Mouse (Mus musculus): Measurements from ENCODE around the gene Repin1. TPM values are rescaled to one million over a fixed set of nuclear protein-coding genes. Genes with fewer than 3 reads are reported as not detected.

Repin1 gene
- polyA plus RNA-seq, 1 experiment from 2014 or later = 34.1 TPM

DNA sequence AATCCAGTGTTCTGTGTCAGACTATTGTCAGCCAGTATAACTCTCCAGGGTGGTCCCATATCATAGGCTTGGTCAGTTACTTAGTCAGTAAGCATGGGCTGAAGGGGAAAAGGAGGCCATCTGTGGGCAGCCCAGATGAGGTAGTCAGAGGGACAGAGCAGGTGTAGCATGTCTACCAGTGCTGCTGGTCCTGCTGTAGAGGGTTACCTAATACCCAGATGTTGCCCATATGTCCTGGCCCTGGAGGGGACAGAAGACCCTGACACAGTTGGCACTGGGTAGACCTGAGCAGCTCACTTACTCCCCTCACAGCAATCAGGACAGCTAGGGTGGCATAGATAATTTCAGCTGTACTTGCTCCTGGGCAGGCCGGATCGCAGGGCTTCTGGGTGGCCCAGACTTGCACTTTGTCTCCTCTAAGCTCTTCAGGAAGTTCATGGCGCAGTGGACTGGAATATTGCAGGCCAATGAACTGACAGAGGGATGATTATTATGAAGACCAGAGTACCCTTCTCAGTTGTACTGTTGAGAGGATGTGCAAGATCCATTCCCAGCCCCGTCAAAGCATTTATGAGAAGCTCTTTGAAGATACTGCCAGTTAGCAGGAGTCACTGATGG, 27.9 kb upstream of the Repin1 start:
- Histone ChIP-seq H3K4me3 (no peak overlapping the region), H3K9me3 (peaks cover 4% of the 10 kb centered on the region; the same call in 1 of the 2 replicates), H3K27me3 (no peaks in the 10 kb centered on the region), H3K27ac (0 out of 2 replicates have a peak overlapping the region, but pooled peaks have one; percentile 22), H3K36me3 (peaks cover 38% of the 10 kb centered on the region), H3K4me2 (replicated peaks) (no peak overlapping the region), H3K4me1 (peaks cover 24% of the 10 kb centered on the region), H3K9ac (no peak overlapping the region)
- no peak for ATAC-seq (ENCODE audit: low FRiP score, low read depth)
- WGBS = 80% methylated on average over 4 of the region's 4 CpGs

DNA sequence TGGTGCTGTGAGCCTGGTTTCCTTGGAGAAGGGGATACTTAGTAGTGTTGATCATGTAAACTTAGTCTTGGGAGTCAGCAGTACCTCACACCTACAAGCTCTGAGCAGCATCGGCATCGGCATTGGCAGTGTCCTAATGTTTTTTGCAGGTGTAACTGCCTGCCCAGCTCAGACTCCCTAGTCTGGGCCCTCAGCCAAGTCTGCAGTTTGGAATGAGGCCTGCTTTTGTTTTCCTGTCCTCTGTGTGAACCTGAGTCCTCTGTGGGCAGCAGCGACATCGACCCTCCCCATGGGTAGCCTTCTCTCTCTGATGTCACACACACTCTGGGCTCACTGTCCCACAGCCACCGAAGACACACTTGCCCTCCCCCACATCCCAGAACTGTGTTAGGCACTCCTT, 27.4 kb upstream of the Repin1 start:
- peak; percentile 78 for ATAC-seq (ENCODE audit: low FRiP score, low read depth)
- Histone ChIP-seq H3K4me1 (peaks cover 24% of the 10 kb centered on the region), H3K9me3 (peaks cover 4% of the 10 kb centered on the region; the same call in 1 of the 2 replicates), H3K27me3 (no peaks in the 10 kb centered on the region), H3K4me3 (no peak overlapping the region), H3K9ac (no peak overlapping the region; the same call in 1 of the 2 replicates), H3K4me2 (replicated peaks) (no peak overlapping the region), H3K36me3 (peaks cover 38% of the 10 kb centered on the region), H3K27ac (0 out of 2 replicates have a peak overlapping the region, but pooled peaks have one; percentile 22)
- 35% methylated on average over 5 of the region's 5 CpGs for WGBS

DNA sequence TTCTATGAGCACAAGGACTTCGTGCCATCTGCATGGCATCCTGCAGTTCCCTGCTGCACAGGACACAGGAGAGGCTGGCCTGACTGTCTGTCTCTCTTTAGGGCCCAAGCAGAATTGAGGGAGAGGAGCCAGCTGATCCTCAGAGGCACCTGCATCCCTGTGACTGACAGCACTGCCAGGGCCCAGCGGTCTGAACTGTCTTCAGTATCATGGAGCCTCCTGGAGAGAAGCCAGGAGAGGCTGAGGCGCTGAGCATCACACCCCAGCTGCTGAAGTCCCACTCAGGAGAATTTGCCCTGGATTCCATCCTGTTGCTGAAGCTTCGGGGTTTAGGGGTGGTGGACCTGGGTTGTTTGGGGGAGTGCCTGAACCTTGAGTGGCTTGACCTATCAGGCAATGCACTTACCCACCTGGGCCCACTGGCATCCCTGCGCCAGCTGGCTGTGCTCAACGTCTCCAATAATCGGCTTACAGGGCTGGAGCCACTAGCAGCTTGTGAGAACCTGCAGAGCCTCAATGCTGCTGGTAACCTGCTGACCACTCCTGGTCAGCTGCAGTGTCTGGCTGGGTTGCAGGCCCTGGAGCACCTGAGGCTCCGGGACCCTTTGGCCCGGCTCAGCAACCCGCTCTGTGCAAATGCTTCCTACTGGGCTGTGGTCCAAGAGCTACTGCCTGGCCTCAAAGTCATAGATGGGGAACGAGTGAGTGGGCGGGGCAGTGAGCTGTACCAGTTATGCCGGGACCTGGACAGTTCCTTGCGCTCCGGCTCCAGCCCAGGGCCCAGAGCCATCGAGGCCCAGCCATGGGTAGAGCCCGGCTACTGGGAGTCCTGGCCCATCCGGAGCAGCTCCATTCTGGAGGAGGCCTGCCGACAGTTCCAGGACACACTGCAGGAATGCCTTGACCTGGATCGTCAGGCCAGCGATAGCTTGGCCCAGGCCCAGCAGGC, 25.4 kb upstream of the Repin1 start:
- 81% methylated on average over 21 of the region's 21 CpGs for WGBS
- no peak for ATAC-seq (ENCODE audit: low FRiP score, low read depth)
- Histone ChIP-seq H3K9ac (no peak overlapping the region), H3K4me3 (no peak overlapping the region), H3K27ac (no peak overlapping the region), H3K36me3 (peaks cover 38% of the 10 kb centered on the region), H3K4me1 (peaks cover 38% of the 10 kb centered on the region), H3K27me3 (no peaks in the 10 kb centered on the region), H3K9me3 (peaks cover 4% of the 10 kb centered on the region; the same call in 1 of the 2 replicates), H3K4me2 (replicated peaks) (no peak overlapping the region)

DNA sequence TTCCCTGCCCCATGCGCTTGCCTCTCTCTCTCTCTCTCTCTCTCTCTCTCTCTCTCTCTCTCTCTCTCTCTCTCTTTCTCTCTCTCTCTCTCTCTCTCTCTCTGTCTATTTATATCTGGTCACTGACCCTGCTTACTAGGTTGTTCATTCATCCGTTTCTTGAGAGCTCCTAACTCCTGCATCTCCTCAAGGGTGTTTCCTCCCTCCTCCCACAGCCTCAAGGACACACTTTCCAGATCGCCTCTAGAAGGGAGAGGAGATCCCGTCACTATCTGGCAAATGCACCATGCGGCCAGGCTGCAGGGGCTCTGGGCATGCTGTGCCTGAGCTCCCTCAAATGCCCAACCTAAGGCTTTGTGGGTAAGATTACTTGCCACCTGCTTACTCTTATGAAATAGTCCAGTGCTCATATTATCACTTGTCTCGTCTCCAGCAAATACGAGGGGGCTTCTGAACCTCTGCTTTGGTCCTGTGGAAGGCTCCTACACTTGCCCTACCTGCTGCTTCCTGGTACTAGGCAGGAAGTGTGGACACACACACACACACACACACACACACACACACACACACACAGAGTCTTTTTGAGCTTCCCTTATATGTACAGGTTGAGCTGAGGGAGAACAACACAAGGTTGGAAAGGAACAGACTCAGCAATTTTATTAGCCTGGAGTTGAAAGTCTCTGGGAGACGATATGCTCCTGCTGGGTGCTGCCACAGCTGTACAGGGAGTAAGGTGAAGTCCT, 24.4 kb upstream of the Repin1 start:
- Histone ChIP-seq H3K36me3 (peaks cover 30% of the 10 kb centered on the region), H3K4me3 (no peak overlapping the region), H3K4me1 (peaks cover 39% of the 10 kb centered on the region), H3K9me3 (peaks cover 4% of the 10 kb centered on the region; the same call in 1 of the 2 replicates), H3K27ac (no peak overlapping the region), H3K9ac (no peak overlapping the region), H3K27me3 (no peaks in the 10 kb centered on the region), H3K4me2 (replicated peaks) (no peak overlapping the region)
- ATAC-seq (ENCODE audit: low FRiP score, low read depth) = no peak
- WGBS = 90% methylated on average over 7 of the region's 8 CpGs

DNA sequence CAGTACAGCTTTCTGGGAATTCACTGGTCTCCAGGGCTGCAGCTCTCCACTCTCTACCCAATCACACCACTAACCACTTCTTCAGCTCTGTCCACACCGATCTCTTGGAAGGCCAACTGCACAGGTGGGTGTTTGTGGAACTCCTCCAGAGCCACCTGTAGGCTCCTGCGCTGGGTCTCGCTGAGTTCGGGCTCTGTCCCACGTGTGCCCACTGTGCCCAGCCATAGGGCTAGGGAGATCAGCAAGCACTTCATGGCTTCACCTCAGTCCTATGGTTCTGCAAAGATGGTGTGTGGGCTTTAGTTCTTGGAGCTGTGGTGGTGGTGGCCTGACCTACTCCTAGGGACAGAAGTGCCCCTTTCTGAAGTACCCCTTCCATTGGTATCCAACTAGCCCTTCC, 21.7 kb upstream of the Repin1 start:
- Histone ChIP-seq H3K4me1 (peaks cover 25% of the 10 kb centered on the region), H3K27me3 (no peaks in the 10 kb centered on the region), H3K36me3 (peaks cover 21% of the 10 kb centered on the region), H3K27ac (peak overlapping the region; percentile 44; the same call in 1 of the 2 replicates), H3K9ac (no peak overlapping the region), H3K4me3 (no peak overlapping the region), H3K9me3 (peaks cover 4% of the 10 kb centered on the region; the same call in 1 of the 2 replicates), H3K4me2 (replicated peaks) (peak overlapping the region; percentile 16; the same call in 1 of the 2 replicates)
- WGBS = 91% methylated on average over 5 of the region's 5 CpGs
- ATAC-seq (ENCODE audit: low FRiP score, low read depth) = no peak

DNA sequence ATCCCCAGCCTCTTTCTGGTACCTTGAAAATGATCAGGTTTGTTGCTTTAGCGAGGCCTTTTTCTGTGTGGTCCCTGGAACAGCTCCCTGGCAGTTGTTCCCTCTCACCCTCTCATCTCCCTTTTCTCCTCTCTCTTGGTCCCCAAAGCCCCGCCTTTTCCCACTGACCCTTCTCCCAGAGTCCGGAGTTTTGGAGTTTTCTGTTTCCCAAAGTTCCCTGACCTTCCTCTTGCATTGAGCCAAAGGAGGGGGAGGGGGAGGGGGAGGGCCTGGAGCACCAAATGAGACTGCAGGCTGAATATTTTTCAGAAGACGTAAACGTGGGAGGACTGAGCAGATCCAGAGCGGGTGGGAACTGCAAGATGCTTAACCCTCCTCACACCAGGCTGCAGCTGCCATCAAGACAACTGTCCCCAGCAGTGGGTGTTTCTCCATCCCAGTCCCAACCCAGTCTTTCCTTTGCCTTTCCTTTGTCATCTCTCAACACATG, 21.1 kb upstream of the Repin1 start, which contains the start of gene Rarres2:
Gene Rarres2, minus strand, starts transcription at position 218 of the 490 bp plus-strand sequence.
- Histone ChIP-seq H3K27me3 (no peaks in the 10 kb centered on the region), H3K9me3 (peaks cover 4% of the 10 kb centered on the region; the same call in 1 of the 2 replicates), H3K4me1 (peaks cover 25% of the 10 kb centered on the region), H3K4me2 (replicated peaks) (peak within 1 kb of the TSS; percentile 16; the same call in 1 of the 2 replicates), H3K36me3 (peaks cover 21% of the 10 kb centered on the region), H3K9ac (no peak within 1 kb of the TSS), H3K4me3 (peak within 1 kb of the TSS; percentile 3; the same call in 1 of the 2 replicates), H3K27ac (peak within 1 kb of the TSS; percentile 44; the same call in 1 of the 2 replicates)
- WGBS = 17% methylated on average over 6 of the region's 6 CpGs
- ATAC-seq (ENCODE audit: low FRiP score, low read depth) = 0 out of 2 replicates have a peak, but pooled peaks have one; percentile 64

DNA sequence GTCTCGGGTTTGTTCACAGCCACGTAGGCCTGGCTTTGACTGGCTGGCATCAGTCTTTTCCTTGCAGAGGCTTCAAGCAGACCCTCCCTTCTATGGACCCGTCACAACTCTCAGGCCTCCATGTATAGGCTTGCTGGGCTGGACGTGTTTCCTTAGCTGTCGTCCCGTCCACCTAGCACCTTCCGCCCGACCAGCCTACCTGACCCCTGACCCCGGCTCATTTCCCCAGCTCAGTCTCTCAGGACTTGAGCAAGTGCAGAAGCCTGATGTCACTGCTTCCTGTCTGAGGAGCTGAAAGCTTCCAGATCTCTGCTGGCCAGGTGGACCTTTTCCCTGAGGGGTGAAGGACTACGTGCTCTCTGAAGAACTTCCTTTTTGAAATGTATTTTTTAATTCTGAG, 20.4 kb upstream of the Repin1 start:
- no peak for ATAC-seq (ENCODE audit: low FRiP score, low read depth)
- Histone ChIP-seq H3K9ac (no peak overlapping the region), H3K27ac (0 out of 2 replicates have a peak overlapping the region, but pooled peaks have one; percentile 28), H3K36me3 (peaks cover 17% of the 10 kb centered on the region), H3K4me1 (peaks cover 20% of the 10 kb centered on the region), H3K4me2 (replicated peaks) (no peak overlapping the region), H3K4me3 (no peak overlapping the region), H3K9me3 (peaks cover 4% of the 10 kb centered on the region; the same call in 1 of the 2 replicates), H3K27me3 (no peaks in the 10 kb centered on the region)
- WGBS = 18% methylated on average over 10 of the region's 10 CpGs

DNA sequence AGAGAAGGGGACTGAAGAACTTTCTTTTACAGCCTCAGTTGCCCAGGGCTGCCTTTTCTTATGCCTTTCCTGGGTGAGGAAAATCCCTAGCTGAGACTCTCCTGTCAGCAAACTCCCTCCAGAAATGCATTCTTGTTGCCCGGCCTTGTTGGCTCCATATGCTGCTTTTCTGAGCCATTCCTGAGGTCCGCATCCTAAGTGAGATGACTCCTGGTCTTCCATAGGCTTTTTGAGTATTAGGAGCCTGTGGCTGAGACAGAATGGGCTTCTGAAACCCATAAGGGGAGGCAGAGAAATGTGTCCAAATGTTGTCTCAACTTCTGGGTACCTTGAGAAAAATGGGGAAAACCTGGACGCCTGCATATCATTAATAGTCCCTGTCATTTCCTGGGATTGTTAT, 19.7 kb upstream of the Repin1 start:
- Histone ChIP-seq H3K4me1 (peaks cover 15% of the 10 kb centered on the region), H3K36me3 (peaks cover 12% of the 10 kb centered on the region), H3K4me3 (no peak overlapping the region), H3K27me3 (no peaks in the 10 kb centered on the region), H3K9me3 (peaks cover 4% of the 10 kb centered on the region; the same call in 1 of the 2 replicates), H3K9ac (no peak overlapping the region), H3K4me2 (replicated peaks) (no peak overlapping the region), H3K27ac (no peak overlapping the region)
- 61% methylated on average over 3 of the region's 3 CpGs for WGBS
- ATAC-seq (ENCODE audit: low FRiP score, low read depth) = no peak

DNA sequence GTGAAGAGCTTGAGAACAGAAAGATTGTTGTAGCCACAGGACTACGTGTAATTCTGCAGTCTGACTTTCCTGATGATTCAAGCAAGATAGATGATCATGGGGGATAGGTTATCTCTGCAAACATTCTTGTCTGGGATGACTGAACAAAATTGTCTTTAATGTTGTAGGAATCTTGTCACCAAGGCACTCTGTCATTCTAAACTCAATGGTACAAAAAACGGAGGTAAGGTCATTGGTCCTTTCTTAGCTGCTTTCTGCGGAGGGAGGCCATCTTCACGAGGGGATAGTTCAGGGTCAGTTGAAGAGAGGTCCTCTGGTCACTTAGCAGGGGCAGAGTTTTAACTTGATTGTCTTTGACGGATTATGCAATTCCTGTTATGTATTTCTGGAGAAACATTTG, 14.9 kb upstream of the Repin1 start:
- Histone ChIP-seq H3K4me2 (replicated peaks) (no peak overlapping the region), H3K4me1 (no peaks in the 10 kb centered on the region), H3K4me3 (no peak overlapping the region), H3K27me3 (no peaks in the 10 kb centered on the region), H3K36me3 (no peaks in the 10 kb centered on the region), H3K9me3 (no peaks in the 10 kb centered on the region), H3K27ac (no peak overlapping the region), H3K9ac (no peak overlapping the region)
- 51% methylated on average over 5 of the region's 5 CpGs for WGBS
- ATAC-seq (ENCODE audit: low FRiP score, low read depth) = no peak

DNA sequence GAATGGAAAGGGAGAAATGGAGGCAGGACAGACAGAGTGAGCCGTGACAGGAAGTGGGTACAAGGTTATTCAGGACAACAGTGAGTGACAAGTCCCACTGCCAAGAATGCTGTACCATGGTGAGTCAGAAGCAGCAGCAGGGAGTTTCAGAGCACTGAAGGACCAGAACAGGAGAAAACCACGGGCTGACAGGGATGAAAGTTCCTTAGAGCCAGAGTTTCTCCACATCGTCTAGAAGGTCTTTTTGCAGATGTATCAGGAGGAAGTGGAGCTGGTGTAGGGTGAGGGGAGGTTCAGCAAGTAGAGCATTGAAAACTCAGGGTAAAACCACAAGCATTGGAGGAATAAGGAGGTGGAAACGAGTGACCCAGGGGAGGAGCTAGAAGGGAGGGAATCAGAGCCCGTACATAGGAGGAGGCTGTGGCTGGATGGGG, 14.5 kb upstream of the Repin1 start:
- Histone ChIP-seq H3K4me3 (no peak overlapping the region), H3K4me1 (no peaks in the 10 kb centered on the region), H3K27ac (no peak overlapping the region), H3K27me3 (no peaks in the 10 kb centered on the region), H3K9me3 (no peaks in the 10 kb centered on the region), H3K9ac (no peak overlapping the region), H3K4me2 (replicated peaks) (no peak overlapping the region), H3K36me3 (no peaks in the 10 kb centered on the region)
- WGBS = 37% methylated on average over 5 of the region's 5 CpGs
- no peak for ATAC-seq (ENCODE audit: low FRiP score, low read depth)

DNA sequence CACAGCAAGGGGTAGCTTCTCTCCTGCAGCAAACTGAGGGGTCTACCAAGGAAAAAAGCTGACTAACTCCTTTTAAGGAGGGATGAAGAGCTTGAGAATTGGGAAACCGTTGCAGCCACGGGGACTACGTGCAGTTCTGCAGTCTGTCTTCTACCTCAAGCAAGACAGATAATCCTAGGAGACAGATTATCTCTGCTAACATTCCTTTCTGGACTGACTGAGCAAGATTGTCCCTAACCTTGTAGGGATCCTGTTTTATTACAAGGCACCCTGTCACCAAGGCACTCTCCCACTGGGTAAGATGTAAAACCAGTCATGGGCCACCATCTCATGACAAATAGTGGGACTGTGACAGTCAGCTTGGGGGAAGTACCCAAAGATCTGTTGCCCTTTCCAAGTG, 12.4 kb upstream of the Repin1 start:
- Histone ChIP-seq H3K9me3 (no peaks in the 10 kb centered on the region), H3K27ac (no peak overlapping the region), H3K4me3 (no peak overlapping the region), H3K4me1 (no peaks in the 10 kb centered on the region), H3K36me3 (no peaks in the 10 kb centered on the region), H3K27me3 (no peaks in the 10 kb centered on the region), H3K9ac (no peak overlapping the region), H3K4me2 (replicated peaks) (no peak overlapping the region)
- no peak for ATAC-seq (ENCODE audit: low FRiP score, low read depth)
- WGBS = 50% methylated on average over 3 of the region's 3 CpGs
